Mouse (Mus musculus) lung, postnatal 14 days (tissue): ENCODE measurements around the gene Taf1b.
A peak's percentile ranks its signal among the peaks of the same experiment; 100 is the strongest.

Source experiments
- DNase-seq: peaks from one replicate; pipeline ENCODE4 v3.0.0; 2021

Gene Taf1b

DNA sequence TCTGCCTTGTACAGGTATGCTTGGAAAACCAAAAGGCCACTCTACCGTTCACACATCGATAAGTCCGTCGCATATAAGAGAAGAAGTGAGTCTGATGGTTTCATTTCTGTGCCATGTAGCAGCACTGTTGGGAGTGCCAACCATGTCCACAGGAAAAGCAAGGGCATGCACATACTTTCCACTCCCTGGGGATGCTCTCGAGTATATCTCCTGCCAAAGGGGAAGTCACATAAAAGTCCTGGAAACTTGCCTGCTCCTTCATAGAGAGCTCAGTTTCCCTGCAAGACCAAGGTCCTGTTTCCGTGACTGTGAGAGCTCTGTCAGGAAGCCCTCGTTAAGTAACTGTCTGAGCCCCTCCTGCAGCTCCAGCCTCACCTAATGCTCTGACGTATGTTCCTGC, 57.8 kb downstream of the Taf1b start:
- no peak for DNase-seq

DNA sequence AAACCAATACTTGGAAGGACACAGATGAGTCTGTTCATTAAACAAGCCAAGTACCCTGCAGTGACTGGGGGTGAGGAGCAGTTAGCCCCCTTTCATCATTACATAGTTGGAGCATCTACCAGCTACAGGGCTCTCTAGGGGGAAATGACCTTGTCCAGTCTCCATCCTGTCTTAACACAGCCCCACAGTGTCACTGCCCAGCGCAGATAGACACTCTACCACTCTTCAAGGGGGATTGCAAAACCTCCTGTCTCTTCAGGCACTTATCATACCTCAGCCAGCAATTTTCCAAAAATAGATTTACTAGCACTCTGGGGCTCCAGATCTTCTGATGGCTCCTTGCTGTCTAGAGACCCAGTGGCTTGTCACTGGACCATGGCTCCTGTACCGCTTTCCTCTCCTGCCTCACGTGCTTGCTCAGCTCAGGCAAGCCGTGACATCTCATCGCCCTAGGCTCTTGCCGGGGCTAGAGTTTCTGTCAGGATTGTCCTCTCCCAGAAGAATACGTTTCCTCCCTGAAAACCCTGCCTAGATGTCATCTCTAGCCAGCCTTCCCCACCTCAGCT, 65.3 kb downstream of the Taf1b start:
- DNase-seq, result no peak

- no peak for DNase-seq
Observed at GRCm38 (mm10) chr12:24565311-24565710, 67.2 kb downstream of the Taf1b start.

DNA sequence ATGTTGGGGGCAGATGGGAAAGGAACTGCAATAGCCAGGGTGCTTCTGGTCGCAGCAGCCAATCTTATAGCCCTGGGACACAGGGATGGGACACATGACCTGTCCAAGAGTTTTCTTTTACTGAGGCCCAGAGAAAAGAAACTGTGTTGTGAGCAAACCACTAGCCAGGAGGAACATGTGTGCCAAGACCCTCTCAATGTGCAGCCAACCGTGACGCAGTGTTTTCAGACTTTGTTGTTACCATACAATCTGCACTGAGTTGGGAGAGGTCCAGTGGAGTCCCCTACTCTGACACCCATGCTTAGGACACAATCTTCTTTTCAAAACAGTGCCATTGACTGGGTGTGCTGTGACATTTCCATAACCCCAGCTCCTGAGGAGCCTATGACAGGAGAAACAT, 69.4 kb downstream of the Taf1b start:
- DNase-seq, result no peak

- DNase-seq, result peak; percentile 93
Observed at GRCm38 (mm10) chr12:24571523-24572392, 73.6 kb downstream of the Taf1b start, which contains the start of gene Grhl1. Gene Grhl1 (plus strand): TSS chr12:24572283.

GRCm38 (mm10) chr12:24572421-24573274, 74.5 kb downstream of the Taf1b start:
- no peak for DNase-seq

- DNase-seq, result no peak
Observed at GRCm38 (mm10) chr12:24573275-24573580, 75.1 kb downstream of the Taf1b start.

GRCm38 (mm10) chr12:24574870-24575269, 76.7 kb downstream of the Taf1b start:
- no peak for DNase-seq

DNA sequence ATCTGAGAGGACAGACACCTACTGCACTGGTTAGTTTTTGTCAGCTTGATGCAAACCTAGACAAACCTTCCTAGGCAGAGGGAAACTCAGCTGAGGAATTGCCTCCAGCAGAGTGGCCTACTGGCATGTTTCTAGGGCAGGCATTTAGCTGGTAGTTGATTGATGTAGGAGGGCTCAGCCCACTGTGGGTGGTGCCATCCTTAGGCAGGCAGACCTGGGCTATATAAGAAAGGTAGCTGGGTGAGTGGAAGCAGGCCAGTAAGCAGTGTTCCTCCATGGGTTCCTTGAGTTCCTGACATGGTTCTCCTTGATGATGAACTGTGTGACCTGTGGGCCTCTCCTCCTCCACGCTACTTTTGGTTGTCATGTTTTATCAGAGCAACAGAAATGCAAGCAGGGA, 82.3 kb downstream of the Taf1b start:
- DNase-seq, result no peak

DNA sequence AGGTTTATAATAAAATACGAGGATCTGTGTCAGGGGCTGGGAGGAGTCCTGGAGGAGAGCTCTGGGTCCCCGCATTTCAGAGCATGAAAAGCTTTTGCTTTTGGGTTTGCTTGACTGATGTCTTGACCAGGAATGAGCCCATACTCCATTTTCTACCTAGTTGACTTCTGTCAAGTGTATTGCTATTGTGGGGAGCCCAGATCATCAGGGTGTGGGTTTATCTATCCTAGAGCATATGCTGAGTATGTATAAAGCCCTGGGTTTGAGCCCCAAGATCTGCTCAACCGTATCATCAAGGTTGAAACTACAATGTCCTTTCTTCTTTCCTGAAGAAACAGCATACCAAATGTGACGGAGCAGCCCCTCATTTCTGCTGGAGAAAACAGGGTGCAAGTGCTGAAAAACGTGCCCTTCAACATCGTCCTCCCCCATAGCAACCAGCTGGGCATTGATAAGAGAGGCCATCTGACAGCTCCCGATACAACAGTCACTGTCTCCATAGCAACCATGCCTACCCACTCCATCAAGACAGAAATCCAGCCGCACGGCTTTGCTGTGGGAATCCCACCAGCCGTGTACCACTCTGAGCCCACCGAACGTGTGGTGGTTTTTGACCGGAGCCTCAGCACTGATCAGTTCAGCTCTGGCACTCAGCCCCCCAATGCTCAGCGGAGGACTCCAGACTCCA, 83.0 kb downstream of the Taf1b start:
- DNase-seq, result no peak

GRCm38 (mm10) chr12:24583653-24584052, 85.5 kb downstream of the Taf1b start:
- DNase-seq, result no peak

GRCm38 (mm10) chr12:24584835-24585234, 86.7 kb downstream of the Taf1b start:
- DNase-seq, result no peak

DNA sequence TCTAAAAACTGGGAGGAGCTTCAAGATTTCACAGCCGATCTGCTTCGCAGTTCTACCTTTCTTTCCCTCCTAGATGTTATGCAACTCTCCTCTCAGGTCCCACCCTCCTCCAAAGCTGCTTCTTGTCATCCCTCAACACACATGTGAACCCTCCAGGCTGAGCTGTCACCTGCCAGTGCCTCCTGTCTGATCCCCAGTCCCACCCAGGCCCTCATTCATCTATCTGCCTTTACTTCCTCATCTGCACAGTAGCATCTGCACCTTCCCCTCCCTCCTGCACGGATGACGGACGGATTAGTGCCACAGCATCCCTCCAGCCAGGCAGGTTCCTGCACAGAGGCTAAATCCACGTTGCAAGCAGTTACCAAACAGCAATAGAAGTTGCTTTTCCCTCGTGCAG, 88.0 kb downstream of the Taf1b start:
- no peak for DNase-seq

GRCm38 (mm10) chr12:24590371-24590770, 92.2 kb downstream of the Taf1b start:
- DNase-seq, result no peak

DNA sequence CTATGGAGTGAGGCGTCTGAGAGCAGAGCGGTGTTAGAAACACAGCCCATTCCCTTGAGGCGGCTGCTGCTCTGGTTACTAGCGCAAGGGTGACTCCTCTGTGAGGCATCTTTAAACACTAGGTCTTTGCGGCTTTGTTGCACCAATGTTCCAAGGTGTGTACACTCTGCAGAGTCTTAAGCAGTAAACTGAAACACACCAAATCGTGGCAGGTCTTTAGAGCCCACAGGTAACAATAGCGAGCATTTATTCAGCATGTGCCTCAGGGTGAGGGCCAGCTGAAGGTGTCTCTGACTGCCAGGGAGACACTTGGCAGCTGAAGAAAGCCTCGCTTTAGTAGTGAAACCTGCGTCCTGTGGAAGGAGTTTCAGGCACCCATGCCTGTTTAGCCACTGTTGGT, 93.9 kb downstream of the Taf1b start:
- no peak for DNase-seq

- peak; percentile 79 for DNase-seq
Observed at GRCm38 (mm10) chr12:24592956-24593672, 95.0 kb downstream of the Taf1b start.

DNA sequence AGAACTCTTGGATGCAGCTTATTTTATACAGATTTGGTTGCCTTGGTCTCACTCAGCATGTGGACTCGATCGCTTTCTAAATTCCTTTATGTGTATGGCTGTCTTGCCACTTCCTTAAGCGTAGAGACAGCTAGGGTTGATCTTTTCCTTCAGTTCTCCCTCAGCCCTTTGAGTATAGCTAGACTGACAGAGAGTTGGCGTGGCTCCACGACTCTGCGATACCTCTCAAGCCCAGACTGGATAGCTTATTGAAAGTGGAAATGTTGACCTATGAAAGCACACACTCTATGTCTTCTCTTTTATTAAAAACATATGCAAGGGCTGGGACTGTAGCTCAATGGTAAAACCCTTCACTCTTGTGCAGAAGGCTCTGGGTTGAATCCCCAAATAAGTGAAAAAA, 99.2 kb downstream of the Taf1b start:
- DNase-seq, result no peak

DNA sequence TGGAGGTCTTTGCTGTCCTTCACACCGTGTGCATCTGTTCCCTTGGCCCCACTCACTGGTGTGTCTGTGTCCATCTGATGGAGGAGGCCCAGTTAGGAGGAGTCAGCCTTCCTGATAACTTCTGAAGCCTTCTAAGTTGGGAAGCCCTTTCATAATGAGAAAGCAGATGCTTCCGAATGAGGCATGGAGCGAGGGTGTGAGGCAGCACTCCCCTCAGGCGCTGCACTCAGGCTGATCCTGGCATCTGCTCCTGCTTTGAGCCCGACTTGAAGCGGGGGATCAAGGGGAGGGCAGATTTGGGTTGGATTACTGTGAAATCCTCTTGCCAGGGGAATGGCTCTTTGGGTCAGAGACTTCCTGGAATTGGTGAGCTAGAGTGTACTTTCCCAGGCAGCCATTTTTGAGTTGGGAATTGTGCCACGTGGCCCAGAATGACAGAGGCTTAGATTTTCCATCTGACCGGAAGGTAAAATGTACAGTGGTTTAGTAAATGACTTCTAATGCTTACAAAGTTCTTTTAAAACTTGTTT, 101.3 kb downstream of the Taf1b start:
- no peak for DNase-seq

- no peak for DNase-seq
Observed at GRCm38 (mm10) chr12:24600074-24600473, 101.9 kb downstream of the Taf1b start.

- peak; percentile 82 for DNase-seq
Observed at GRCm38 (mm10) chr12:24600806-24601205, 102.6 kb downstream of the Taf1b start.

- DNase-seq, result peak; percentile 87
Observed at GRCm38 (mm10) chr12:24603266-24603665, 105.1 kb downstream of the Taf1b start.

GRCm38 (mm10) chr12:24606166-24606565, 108.0 kb downstream of the Taf1b start:
- DNase-seq, result no peak
